Mouse (Mus musculus): ENCODE results near the gene Zdhhc17.
A peak's percentile ranks its signal among the peaks of the same experiment; 100 is the strongest.

Gene Zdhhc17

DNA sequence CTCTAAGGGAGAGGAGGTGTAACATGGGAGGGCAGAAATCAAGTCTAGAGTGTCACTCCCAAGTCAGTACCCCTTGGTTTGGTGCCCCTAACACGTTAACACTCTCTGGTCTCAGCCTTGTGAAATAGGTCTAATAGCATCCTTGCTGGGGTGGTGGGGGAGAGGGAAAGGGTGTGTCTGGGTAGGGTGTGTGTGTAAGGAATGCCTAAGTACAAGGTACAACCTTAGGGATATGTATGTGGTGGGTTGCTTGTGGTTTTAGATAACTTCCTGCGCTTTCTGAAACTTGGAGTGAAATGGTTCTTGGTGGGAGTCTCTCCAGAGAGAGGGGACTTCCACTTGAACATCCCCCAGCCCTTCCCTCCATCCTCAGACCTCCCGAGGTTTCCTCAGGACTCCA lies 88.0 kb downstream of the Zdhhc17 start:
- no peak for DNase-seq (ENCODE audit: low spot score in 2 of 2)

DNA sequence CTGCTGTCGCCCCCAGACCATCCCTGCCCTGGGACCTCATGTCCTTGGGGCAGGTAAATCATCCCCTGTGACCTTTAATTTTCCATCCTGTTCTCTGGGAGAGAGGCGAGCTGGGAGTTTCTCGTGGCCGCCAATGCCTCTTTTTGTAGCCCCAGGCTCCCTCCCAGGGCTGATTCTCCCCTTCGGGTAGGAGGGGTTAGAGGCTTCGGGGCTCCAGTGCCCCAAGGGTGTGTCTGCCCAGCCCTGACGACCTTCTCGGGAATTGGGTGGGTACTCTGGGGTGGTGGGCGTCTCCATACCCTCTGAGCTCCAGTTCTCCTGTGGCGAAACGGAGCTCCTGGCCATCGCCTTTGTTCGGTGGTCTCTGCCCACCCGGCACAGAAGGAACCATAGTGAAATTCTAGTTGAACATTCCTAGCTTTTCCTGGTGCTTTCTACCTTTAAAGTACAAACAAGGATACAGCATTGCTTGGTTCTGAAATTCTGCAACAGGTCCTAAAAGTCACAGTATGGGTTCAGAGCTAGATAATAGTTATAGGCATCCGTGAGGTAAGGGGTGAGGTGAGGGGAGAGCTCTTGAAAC lies 89.5 kb downstream of the Zdhhc17 start:
- DNase-seq (ENCODE audit: low spot score in 2 of 2) = no peak

- DNase-seq (ENCODE audit: low spot score in 2 of 2) = peak; percentile 85 to 86
Measured at GRCm38 (mm10) chr10:110919531-110920343, 90.2 kb downstream of the Zdhhc17 start, which contains the start of gene Csrp2. Gene Csrp2, plus strand, starts transcription at chr10:110919789.

DNA sequence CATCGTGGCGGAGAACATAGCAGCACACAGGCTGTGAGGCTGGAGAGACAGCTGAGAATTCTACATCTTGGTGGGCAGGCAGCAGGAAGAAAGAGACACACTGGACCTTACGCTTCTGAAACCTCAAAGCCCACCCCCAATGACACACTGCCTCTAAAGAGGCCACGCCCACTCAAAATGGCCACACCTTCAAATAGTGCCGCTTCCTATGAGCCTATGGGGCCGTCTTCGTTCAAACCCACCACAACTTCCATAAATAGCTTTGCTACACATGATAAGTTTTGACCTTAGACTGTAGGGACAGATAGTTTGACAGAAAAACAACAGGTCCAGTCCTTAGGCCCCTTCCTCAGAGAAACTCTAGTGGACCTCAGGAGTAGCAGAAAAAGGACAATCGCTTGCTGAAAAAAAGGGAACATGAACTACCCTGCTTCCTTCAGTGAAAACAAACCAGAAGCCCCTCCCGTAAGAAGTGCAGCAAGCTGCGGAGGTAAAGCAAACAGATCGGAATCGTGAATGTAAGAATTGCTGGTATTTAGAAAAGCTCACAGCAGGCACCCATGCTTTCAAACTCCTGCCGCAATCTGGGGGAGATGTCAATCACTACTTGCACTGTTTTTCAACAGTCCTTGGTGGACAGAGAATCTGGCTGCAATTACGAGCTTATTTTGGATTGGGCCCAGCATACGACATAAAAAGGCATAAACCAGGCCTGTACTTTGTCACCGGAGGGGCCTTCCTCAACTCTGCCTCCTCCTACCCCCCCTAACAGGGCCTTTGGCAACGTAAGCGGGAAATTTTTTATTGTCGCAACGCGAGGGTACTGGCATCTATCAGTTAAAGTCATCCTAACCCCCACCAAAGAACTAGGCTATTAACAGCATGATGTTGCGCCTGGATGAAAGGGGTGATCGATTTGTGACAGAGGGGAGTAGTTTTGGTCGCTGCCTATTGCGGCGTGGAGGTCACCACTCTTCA lies 91.2 kb downstream of the Zdhhc17 start:
- DNase-seq (ENCODE audit: low spot score in 2 of 2) = no peak

- DNase-seq (ENCODE audit: low spot score in 2 of 2) = no peak
Measured at GRCm38 (mm10) chr10:110917521-110917920, 92.4 kb downstream of the Zdhhc17 start.

- no peak for DNase-seq (ENCODE audit: low spot score in 2 of 2)
Measured at GRCm38 (mm10) chr10:110916666-110917344, 93.1 kb downstream of the Zdhhc17 start.

- DNase-seq (ENCODE audit: low spot score in 2 of 2) = no peak
Measured at GRCm38 (mm10) chr10:110903862-110904261, 106.1 kb downstream of the Zdhhc17 start.

DNA sequence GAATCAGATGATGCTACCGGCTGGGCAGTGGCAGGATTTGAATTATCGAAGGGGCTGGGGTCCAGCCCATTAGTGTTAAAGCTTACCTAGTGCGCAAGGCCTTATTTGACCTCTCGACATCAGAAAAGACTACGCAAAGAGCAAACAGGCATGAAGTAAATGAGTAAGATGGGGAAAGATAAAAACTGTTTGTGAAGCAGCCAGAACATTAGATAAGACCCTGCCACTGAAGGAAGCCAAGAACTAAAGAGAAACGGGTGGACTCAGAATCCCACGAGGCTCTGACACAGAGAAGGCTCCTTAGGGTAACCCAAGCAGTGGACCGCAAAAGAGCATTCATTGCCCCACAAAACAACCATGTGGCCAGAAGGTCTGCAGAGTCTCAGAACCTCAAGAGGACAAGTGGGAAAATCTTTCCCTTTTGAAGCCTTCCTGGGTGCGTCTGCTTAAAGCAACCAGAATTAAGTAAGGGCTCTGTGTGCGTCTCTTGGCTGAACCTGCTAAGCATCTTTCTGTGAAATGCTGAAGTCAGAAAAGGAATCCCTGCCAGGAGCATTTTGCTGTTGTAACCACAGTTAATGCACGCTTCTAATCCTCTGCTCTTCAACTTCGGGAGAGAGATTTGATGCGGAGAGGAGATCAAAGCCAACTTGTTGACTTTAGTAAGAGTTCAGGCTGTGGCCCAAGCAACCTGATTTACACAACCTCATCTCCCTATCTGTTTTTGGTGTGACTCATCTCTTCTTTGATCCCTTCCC lies 110.0 kb downstream of the Zdhhc17 start:
- DNase-seq (ENCODE audit: low spot score in 2 of 2) = no peak
